Mouse (Mus musculus) E14TG2a.4 (cell line): Measurements from ENCODE around the gene Wdr82.

Experiments
- H3K27me3 ChIP-seq: 2 replicates; pipeline ENCODE4 v1.6.1; 2014; ENCODE audit warnings: low read length, control low read depth; ENCODE audit not compliant: insufficient read depth
- H3K36me3 ChIP-seq: 2 replicates; pipeline ENCODE4 v1.6.1; 2014; ENCODE audit warnings: low read length, control low read depth; ENCODE audit not compliant: insufficient read depth
- H3K4me1 ChIP-seq: replicated peaks from 2 replicates; pipeline ENCODE4 v1.6.1; 2014; ENCODE audit warnings: low read depth, low read length, control low read depth
- H3K4me3 ChIP-seq: replicated peaks from 2 replicates; pipeline ENCODE4 v1.5.1; 2014; ENCODE audit warnings: mild to moderate bottlenecking, low read length
- H3K9me3 ChIP-seq: 2 replicates; pipeline ENCODE4 v1.6.1; 2014; ENCODE audit warnings: low read length, control low read depth
- CTCF ChIP-seq: conservative IDR thresholded peaks from 2 replicates; pipeline ENCODE4 v1.5.1; 2014; ENCODE audit warnings: low read length
- NANOG ChIP-seq: IDR thresholded peaks from 2 replicates; pipeline ENCODE4 v1.6.1; 2014; ENCODE audit warnings: borderline replicate concordance, low read length, mixed read lengths
- POU5F1 ChIP-seq: IDR thresholded peaks from 2 replicates; pipeline ENCODE4 v1.6.1; 2014; ENCODE audit warnings: low read length, borderline replicate concordance

The Wdr82 gene

DNA sequence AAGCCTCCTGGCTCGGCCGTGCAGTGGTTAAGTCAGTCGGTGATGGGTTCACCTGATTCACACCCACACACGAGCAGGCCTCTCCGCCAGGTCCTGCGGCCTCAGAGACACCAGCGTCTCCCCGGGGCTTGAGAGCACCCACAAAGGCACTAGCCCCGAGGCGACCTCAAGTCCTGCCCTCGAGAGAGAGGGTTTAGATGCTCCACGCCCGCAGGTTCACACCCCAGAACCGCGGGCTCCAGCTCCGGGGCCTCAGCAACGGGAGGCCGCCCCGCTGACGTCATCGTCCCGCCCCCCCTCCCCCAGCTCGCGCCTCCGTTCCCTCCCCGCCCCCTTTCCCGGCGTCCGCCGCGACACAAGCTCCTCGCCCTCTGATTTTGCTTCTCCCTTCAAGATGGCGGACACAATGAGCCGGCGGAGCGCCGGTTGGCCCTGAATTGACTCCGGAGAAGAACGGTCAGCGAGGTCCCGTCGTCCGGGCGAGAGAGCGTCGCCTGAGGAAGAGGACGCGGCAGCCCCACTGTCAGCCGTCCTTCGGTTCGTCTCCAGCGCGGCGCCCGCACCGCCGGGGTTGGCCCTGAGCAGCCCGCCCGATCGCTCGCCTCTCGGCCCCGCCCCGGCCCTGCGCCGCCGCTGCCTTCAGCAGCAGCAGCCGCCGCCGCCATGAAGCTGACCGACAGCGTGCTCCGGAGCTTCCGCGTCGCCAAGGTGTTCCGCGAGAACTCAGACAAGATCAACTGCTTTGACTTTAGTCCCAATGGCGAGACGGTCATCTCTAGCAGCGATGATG lies at the start of gene Wdr82:
TSS of gene Wdr82 (plus strand) at position 373 of the 790 bp plus-strand sequence.
- H3K36me3 ChIP-seq = peaks cover 31% of the 10 kb centered on the region
- TF ChIP-seq POU5F1 (no peak), NANOG (no peak), CTCF (no peak)
- peak within 1 kb of the TSS; percentile 95 for H3K4me3 ChIP-seq
- H3K9me3 ChIP-seq = no peaks in the 10 kb centered on the region
- H3K27me3 ChIP-seq = no peaks in the 10 kb centered on the region
- peaks cover 68% of the 10 kb centered on the region for H3K4me1 ChIP-seq

DNA sequence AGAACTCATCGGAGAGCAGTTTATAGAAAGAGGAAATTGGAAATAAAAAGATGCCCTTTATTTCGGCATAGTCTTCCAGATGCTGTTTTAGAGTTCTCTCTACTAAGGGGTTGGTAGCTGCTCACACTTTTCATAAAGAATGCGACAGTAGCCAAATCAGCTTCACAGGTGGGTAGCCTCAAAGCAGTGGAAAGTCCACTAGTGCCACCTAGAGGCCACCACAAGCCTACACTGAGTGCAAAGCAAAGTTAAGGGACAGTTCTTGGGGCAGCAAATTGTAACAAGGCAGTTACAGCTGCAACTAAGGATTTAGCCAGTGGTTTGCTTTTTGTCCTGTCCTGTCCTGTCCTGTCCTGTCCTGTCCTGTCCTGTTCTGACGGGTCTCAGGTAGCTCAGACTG lies 47.1 kb upstream of the Wdr82 start:
- H3K9me3 ChIP-seq = 0 out of 2 replicates have a peak, but pooled peaks cover 3% of the 10 kb centered on the region
- no peaks in the 10 kb centered on the region for H3K27me3 ChIP-seq
- TF ChIP-seq CTCF = peak; percentile 50
- TF ChIP-seq NANOG = no peak
- TF ChIP-seq POU5F1 = no peak
- H3K4me3 ChIP-seq = no peak overlapping the region
- H3K4me1 ChIP-seq = peaks cover 17% of the 10 kb centered on the region
- no peaks in the 10 kb centered on the region for H3K36me3 ChIP-seq

DNA sequence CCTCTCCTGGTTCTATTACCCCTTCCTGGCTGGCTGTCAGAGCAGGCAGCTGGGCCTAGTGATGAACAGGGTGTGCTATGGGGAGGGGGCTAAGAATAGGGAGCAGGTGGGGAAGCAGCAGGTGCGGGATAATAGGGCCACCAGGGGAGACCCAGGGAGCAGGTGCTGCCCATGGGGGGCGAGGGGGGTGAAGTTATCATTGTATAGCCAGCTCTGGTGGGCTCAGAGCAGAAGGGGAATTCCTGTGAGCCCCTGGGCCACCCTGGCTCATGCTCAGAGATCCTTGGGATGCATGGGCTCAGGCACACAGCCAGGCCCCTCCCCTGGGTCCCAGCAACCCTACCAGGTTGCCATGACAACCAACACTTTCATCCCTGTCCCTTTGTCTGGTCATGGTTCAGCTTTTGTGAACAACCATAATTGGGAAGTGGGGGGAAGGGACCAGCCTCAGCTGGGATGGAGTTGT lies 43.9 kb upstream of the Wdr82 start:
- TF ChIP-seq CTCF = no peak
- TF ChIP-seq POU5F1 = no peak
- no peak for TF ChIP-seq NANOG
- Histone ChIP-seq H3K4me3 (no peak overlapping the region), H3K27me3 (no peaks in the 10 kb centered on the region), H3K4me1 (peaks cover 14% of the 10 kb centered on the region), H3K9me3 (0 out of 2 replicates have a peak, but pooled peaks cover 3% of the 10 kb centered on the region), H3K36me3 (no peaks in the 10 kb centered on the region)

DNA sequence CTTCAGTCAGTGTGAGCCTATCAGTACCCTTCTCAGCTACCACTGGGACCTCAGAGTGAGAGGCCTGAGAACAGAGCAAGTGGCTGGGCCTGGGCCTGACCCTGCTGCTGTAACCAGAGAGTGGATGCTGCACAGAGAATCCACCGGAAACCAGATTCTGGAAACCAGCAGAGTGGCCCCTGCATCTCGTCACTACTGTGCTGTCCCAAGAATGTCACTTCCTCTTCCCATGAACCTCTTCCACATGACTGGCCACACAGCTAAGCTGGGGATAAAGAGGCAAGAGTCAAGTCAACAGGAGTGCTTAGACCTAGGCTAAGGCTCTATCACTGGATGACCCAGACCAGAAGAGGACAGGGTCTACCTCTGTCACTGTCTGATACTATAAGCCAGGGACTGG lies 41.7 kb upstream of the Wdr82 start:
- TF ChIP-seq POU5F1 (no peak), NANOG (no peak), CTCF (no peak)
- H3K4me1 ChIP-seq = peaks cover 11% of the 10 kb centered on the region
- no peak overlapping the region for H3K4me3 ChIP-seq
- no peaks in the 10 kb centered on the region for H3K36me3 ChIP-seq
- 0 out of 2 replicates have a peak, but pooled peaks cover 3% of the 10 kb centered on the region for H3K9me3 ChIP-seq
- no peaks in the 10 kb centered on the region for H3K27me3 ChIP-seq

DNA sequence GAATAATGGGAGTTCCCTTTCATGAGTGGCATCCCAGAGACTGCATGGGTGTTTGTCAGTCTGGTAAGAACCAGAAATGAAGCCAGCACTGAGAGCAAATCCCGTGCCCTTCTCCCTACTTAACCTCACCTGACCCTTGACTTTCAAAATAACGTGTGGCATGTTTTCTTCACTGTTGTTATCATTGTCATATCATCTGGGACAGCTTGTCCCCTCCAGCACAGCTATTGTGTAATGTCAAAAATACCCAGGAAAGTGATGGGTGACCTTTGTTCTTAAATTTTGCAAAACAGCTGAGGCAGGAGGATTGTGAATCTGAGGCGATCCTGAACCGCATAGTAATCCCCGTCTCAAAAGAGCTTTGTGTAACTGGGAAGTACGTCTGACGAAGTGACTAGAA lies 40.5 kb upstream of the Wdr82 start:
- Histone ChIP-seq H3K9me3 (0 out of 2 replicates have a peak, but pooled peaks cover 3% of the 10 kb centered on the region), H3K4me3 (no peak overlapping the region), H3K27me3 (no peaks in the 10 kb centered on the region), H3K36me3 (no peaks in the 10 kb centered on the region), H3K4me1 (peaks cover 11% of the 10 kb centered on the region)
- TF ChIP-seq CTCF (no peak), POU5F1 (no peak), NANOG (no peak)

DNA sequence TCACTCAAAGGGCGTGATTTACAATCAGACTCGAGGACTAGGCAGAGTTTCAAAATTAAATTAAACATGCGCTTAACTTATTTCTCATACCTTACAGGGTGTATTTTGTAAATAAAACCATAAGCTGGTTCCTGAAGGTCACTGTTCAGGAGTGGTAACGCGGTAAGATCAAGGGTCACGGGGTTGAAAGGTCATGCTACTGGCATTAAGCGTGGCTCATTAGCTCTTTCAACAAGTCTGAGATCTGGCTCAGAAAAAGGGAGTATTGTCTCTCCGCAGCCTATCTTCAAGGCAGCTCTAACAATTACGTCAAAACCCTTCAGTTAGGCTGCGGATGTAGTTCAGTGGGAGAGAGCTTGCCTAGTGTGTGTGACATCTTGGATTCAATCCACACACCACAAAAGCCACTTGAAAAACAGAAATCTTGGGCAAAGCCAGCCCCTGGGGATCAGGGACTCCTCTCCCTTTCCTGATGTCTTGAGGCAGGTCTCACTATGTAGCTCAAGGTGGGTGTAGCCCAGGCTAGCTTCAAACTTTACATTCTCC lies 33.0 kb upstream of the Wdr82 start:
- Histone ChIP-seq H3K27me3 (no peaks in the 10 kb centered on the region), H3K4me1 (peaks cover 18% of the 10 kb centered on the region; the same call in 1 of the 2 replicates), H3K4me3 (no peak overlapping the region), H3K36me3 (no peaks in the 10 kb centered on the region), H3K9me3 (peaks cover 8% of the 10 kb centered on the region)
- no peak for TF ChIP-seq POU5F1
- TF ChIP-seq NANOG = no peak
- TF ChIP-seq CTCF = no peak

DNA sequence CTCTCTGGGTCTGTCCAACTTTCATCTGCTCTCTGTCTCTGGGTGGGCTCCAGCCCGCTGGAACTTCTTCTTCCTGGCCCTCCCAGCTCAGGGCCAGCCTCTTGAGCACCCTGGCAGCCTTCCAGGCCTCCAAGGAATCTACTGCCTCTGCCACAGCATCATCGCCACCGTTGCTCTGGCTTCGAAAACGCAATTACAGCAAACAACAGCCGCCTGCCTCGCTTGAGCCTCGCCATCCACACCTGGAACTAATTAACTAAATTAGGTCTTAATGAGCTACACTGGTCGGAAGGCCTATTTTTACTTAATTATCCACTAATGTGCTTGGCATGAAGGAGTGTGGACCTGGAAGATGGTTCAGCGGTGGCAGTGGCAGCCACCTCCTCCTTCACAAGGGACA lies 31.0 kb upstream of the Wdr82 start:
- TF ChIP-seq NANOG = no peak
- TF ChIP-seq CTCF = no peak
- no peak for TF ChIP-seq POU5F1
- no peaks in the 10 kb centered on the region for H3K36me3 ChIP-seq
- H3K27me3 ChIP-seq = no peaks in the 10 kb centered on the region
- no peak overlapping the region for H3K4me3 ChIP-seq
- H3K4me1 ChIP-seq = peaks cover 18% of the 10 kb centered on the region; the same call in 1 of the 2 replicates
- H3K9me3 ChIP-seq = peaks cover 8% of the 10 kb centered on the region

DNA sequence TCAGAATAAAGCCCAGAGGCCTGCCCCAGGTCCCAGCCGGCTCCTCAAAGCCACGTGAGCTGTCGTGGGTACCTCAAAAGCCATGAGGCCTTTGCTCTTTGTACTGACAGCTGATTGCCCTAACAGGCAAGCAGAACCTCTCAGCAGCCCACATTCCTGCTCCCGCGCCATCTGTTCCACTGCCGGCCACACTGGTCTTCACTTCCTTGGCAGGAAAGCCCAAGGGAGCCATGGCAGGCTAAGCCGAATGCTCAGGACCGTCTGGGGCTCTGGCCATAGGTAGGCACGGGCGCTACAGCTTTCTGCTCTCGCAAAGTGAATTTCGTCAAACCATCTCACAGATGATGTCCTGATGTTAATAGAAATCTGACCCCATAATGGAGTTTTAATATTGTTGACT lies 28.8 kb upstream of the Wdr82 start:
- TF ChIP-seq NANOG (no peak), CTCF (no peak), POU5F1 (no peak)

DNA sequence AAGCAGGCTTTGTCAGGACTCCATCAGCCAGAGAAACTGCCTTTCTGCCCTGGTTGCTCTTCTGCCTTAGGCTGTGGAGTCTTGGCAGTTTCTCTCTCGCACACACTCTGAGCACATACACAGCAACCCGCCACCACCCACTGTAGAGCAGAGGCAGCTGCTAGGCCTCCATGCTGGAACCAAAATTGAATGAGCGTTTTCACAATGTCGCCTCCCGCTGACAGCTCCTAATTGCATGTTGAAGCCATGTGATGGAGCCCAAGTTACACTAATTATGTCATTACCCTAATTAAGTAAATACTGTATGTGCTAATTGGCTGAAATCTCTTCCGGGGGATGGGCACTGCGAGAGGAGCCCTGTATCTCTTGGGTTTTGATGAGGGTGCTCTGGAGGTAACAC lies 26.6 kb upstream of the Wdr82 start:
- Histone ChIP-seq H3K4me1 (peaks cover 37% of the 10 kb centered on the region), H3K27me3 (peaks cover 24% of the 10 kb centered on the region), H3K9me3 (no peaks in the 10 kb centered on the region), H3K36me3 (no peaks in the 10 kb centered on the region), H3K4me3 (no peak overlapping the region)
- TF ChIP-seq CTCF (no peak), NANOG (no peak), POU5F1 (no peak)

More for the DNA sequence above, 28.8 kb upstream of the Wdr82 start:
- Histone ChIP-seq H3K27me3 (peaks cover 1% of the 10 kb centered on the region), H3K36me3 (no peaks in the 10 kb centered on the region), H3K4me1 (peaks cover 18% of the 10 kb centered on the region; the same call in 1 of the 2 replicates), H3K4me3 (peak overlapping the region; percentile 20), H3K9me3 (peaks cover 4% of the 10 kb centered on the region)
